Mouse (Mus musculus) liver, adult 2 months (tissue): ENCODE measurements around the gene Ugt1a10.

Source experiments
- CTCF ChIP-seq: fragments of 200-500 bp; IDR thresholded peaks from 2 replicates; pipeline ENCODE4 v1.5.1; 2011; ENCODE audit warnings: low read depth, low read length, control low read depth
- POLR2A ChIP-seq: fragments of 200-500 bp; IDR thresholded peaks from 2 replicates; pipeline ENCODE4 v1.6.1; 2011; ENCODE audit warnings: low read length, control low read depth; ENCODE audit not compliant: insufficient read depth; ENCODE audit errors: extremely low read depth

- TF ChIP-seq POLR2A: no peak
- TF ChIP-seq CTCF: no peak
Observed at GRCm38 (mm10) chr1:88195687-88196086, 140.5 kb downstream of the Ugt1a10 start.
